ENCODE assay signal across 12 mouse cellular contexts in the genomic region with DNA sequence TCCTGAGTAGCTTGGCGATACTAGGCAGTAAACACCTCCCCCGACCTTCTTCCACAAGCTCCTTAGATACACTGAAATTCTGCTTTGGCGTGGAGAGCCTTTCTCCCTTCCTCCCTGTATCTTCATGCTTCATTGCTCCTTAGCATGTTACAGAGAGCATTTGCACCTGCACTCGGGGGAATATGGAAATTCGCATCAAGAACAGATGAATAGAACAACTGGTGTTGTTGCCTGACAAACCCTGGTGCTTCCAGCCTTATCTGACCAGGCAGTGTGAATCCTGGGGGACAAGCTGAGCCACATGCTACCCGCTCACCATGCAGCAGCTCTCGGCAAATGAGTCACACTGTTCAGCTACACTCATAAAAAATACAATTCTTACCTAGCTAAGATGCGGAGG.
DNase-seq lines count a peak whose midpoint lies in the region; ATAC-seq and TF ChIP-seq lines count a peak whose summit lies in the region.
"Had no signal": no experiment of that assay in that cellular context is flagged by ENCODE, and none has a peak within 500 bp of the region (broad histone marks: within the 10 kb centered on the region; RNA-seq: fewer than 3 reads in every experiment).

No protein-coding gene starts in this region.

- no peaks in the 10 kb centered on the region for H3K9me3 ChIP-seq in forebrain, embryonic 13.5 days (replicated peaks)
- H3K9me3 ChIP-seq in midbrain, embryonic 11.5 days (ENCODE audit: control insufficient read depth, low read length): no peaks in the 10 kb centered on the region
- H3K9me3 ChIP-seq in lung, postnatal 0 days (ENCODE audit: low read length): no peaks in the 10 kb centered on the region
- H3K9me3 ChIP-seq: intestine, embryonic 15.5 days had no signal

- TF ChIP-seq CTCF in brain, embryonic 14.5 days (IDR thresholded peaks at IDR 0.05; ENCODE audit: borderline replicate concordance, extremely low read depth, insufficient read depth, insufficient read length): no peak
- no peak for TF ChIP-seq CTCF in lung, postnatal 0 days (IDR thresholded peaks at IDR 0.05)

- no peaks in the 10 kb centered on the region for H3K36me3 ChIP-seq in forebrain, embryonic 13.5 days (ENCODE audit: poor library complexity, severe bottlenecking)
- H3K36me3 ChIP-seq in midbrain, embryonic 11.5 days (ENCODE audit: control insufficient read depth, insufficient read depth, low read length): no peaks in the 10 kb centered on the region
- no peaks in the 10 kb centered on the region for H3K36me3 ChIP-seq in lung, postnatal 0 days (ENCODE audit: insufficient read depth, low read length)
- H3K36me3 ChIP-seq: intestine, embryonic 15.5 days had no signal

- H3K27me3 ChIP-seq in forebrain, embryonic 13.5 days: no peaks in the 10 kb centered on the region
- H3K27me3 ChIP-seq in midbrain, embryonic 11.5 days (ENCODE audit: control insufficient read depth, insufficient read depth, low read length): no peaks in the 10 kb centered on the region
- no peaks in the 10 kb centered on the region for H3K27me3 ChIP-seq in lung, postnatal 0 days (replicated peaks; ENCODE audit: insufficient read depth, low read length)
- H3K27me3 ChIP-seq: intestine, embryonic 15.5 days had no signal

- TF ChIP-seq EP300 in lung, postnatal 0 days (IDR thresholded peaks at IDR 0.05): no peak

- peak overlapping the region; percentile 56 for H3K4me2 ChIP-seq in forebrain, embryonic 13.5 days
- peak overlapping the region; percentile 25 for H3K4me2 ChIP-seq in midbrain, embryonic 11.5 days
- no peak overlapping the region for H3K4me2 ChIP-seq in lung, postnatal 0 days (replicated peaks; ENCODE audit: low read depth, low read length)
- H3K4me2 ChIP-seq: intestine, embryonic 15.5 days had no signal

- H3K4me1 ChIP-seq in forebrain, embryonic 13.5 days: peaks cover 53% of the 10 kb centered on the region
- peaks cover 9% of the 10 kb centered on the region for H3K4me1 ChIP-seq in midbrain, embryonic 11.5 days (ENCODE audit: control insufficient read depth, insufficient read depth, low read length)
- no peaks in the 10 kb centered on the region for H3K4me1 ChIP-seq in lung, postnatal 0 days (ENCODE audit: insufficient read depth, low read depth, low read length)
- H3K4me1 ChIP-seq: intestine, embryonic 15.5 days had no signal

- peak overlapping the region; percentile 56 for H3K9ac ChIP-seq in forebrain, embryonic 13.5 days
- no peak overlapping the region for H3K9ac ChIP-seq in midbrain, embryonic 11.5 days (ENCODE audit: low read length)
- no peak overlapping the region for H3K9ac ChIP-seq in lung, postnatal 0 days (replicated peaks; ENCODE audit: low read depth)
- H3K9ac ChIP-seq: intestine, embryonic 15.5 days had no signal

- WGBS in forebrain, embryonic 13.5 days: 24% methylated on average over 8 of the region's 8 CpGs
- 38% methylated on average over 8 of the region's 8 CpGs for WGBS in midbrain, embryonic 11.5 days
- WGBS in lung, postnatal 0 days: 68% methylated on average over 8 of the region's 8 CpGs

- peak overlapping the region; percentile 72 for H3K27ac ChIP-seq in forebrain, embryonic 13.5 days
- H3K27ac ChIP-seq in midbrain, embryonic 11.5 days (ENCODE audit: low read depth, low read length): peak overlapping the region; percentile 17; the same call in 1 of the 2 replicates
- H3K27ac ChIP-seq in lung, postnatal 0 days (ENCODE audit: low read length): no peak overlapping the region
- H3K27ac ChIP-seq: intestine, embryonic 15.5 days; stomach, postnatal 0 days had no signal

- DNase-seq in A20 (ENCODE audit: low read depth, low spot score): peak; percentile 44
- DNase-seq in brain, embryonic 14.5 days (ENCODE audit: low read depth): peak; percentile 88
- peak; percentile 89 for DNase-seq in midbrain, embryonic 11.5 days (ENCODE audit: low spot score, missing footprints)
- no peak for DNase-seq in kidney, adult 8-10 months
- no peak for DNase-seq in kidney, adult 18-20 months
- DNase-seq in kidney, postnatal 36 days: no peak
- DNase-seq in lung, postnatal 0 days (ENCODE audit: low spot score): no peak
- DNase-seq: gastrocnemius, postnatal 36 days; liver had no signal

- peak; percentile 37; the same call in 1 of the 2 replicates for ATAC-seq in forebrain, embryonic 13.5 days
- peak; percentile 66 for ATAC-seq in midbrain, embryonic 11.5 days (ENCODE audit: low FRiP score)
- ATAC-seq in lung, postnatal 0 days: no peak
- ATAC-seq: intestine, embryonic 15.5 days had no signal

- H3K4me3 ChIP-seq in forebrain, embryonic 13.5 days: peak overlapping the region; percentile 23
- H3K4me3 ChIP-seq in midbrain, embryonic 11.5 days (ENCODE audit: low read depth, low read length): no peak overlapping the region
- H3K4me3 ChIP-seq in lung, postnatal 0 days (ENCODE audit: low read depth, low read length): no peak overlapping the region
- H3K4me3 ChIP-seq: intestine, embryonic 15.5 days had no signal

- TF ChIP-seq POLR2A in brain, embryonic 14.5 days (IDR thresholded peaks at IDR 0.05; ENCODE audit: borderline replicate concordance, extremely low read depth, insufficient read depth, insufficient read length, poor library complexity, severe bottlenecking): no peak

Comparison
In these comparisons a context has a peak if more than half of its experiments do, and no peak if none do; other contexts are left out.
1. DNase-seq: peak in A20 (single experiment), brain, embryonic 14.5 days (single experiment) and midbrain, embryonic 11.5 days (single experiment); none in kidney, adult 8-10 months (0 of 2), kidney, adult 18-20 months (single experiment), kidney, postnatal 36 days (0 of 2) and lung, postnatal 0 days (single experiment).